Mouse (Mus musculus): ENCODE results near the gene Hist2h4.
"Not testable (repeated sequence)": the region's sequence is repeated elsewhere in the genome, so short reads cannot be mapped to it uniquely, and the experiment has no call there.

The Hist2h4 gene

GRCm38 (mm10) chr3:96226695-96227648 lies 36.1 kb downstream of the Hist2h4 start:
- DNase-seq (ENCODE audit: low spot score in 2 of 2), result peak in 1 of 2 experiments; percentile 14

GRCm38 (mm10) chr3:96225421-96225820 lies 37.7 kb downstream of the Hist2h4 start:
- DNase-seq (ENCODE audit: low spot score in 2 of 2), result no peak

GRCm38 (mm10) chr3:96222774-96223173 lies 40.3 kb downstream of the Hist2h4 start:
- no peak for DNase-seq (ENCODE audit: low spot score in 2 of 2)

- no peak for DNase-seq (ENCODE audit: low spot score in 2 of 2)
Observed at GRCm38 (mm10) chr3:96221640-96222038, 41.5 kb downstream of the Hist2h4 start.

- DNase-seq (ENCODE audit: low spot score in 2 of 2), result peak; percentile 78 to 87
Observed at GRCm38 (mm10) chr3:96220765-96221639, 42.1 kb downstream of the Hist2h4 start, which contains the start of the genes Hist2h2ac and Hist2h2be. Gene Hist2h2ac (minus strand): TSS chr3:96220880. Gene Hist2h2be (plus strand): TSS chr3:96221119.

- DNase-seq (ENCODE audit: low spot score in 2 of 2), result not testable (repeated sequence)
Observed at GRCm38 (mm10) chr3:96220131-96220764, 42.9 kb downstream of the Hist2h4 start.

GRCm38 (mm10) chr3:96219661-96220130 lies 43.4 kb downstream of the Hist2h4 start, which contains the start of the genes Bola1 and Hist2h2ab:
Gene Bola1 (minus strand): TSS chr3:96219709.
Gene Hist2h2ab (plus strand): TSS chr3:96219865.
- peak; percentile 65 to 67 for DNase-seq (ENCODE audit: low spot score in 2 of 2)

GRCm38 (mm10) chr3:96219191-96219641 lies 43.9 kb downstream of the Hist2h4 start:
- no peak for DNase-seq (ENCODE audit: low spot score in 2 of 2)
